Mouse (Mus musculus): Measurements from ENCODE around the gene Prpf8.

The Prpf8 gene

DNA sequence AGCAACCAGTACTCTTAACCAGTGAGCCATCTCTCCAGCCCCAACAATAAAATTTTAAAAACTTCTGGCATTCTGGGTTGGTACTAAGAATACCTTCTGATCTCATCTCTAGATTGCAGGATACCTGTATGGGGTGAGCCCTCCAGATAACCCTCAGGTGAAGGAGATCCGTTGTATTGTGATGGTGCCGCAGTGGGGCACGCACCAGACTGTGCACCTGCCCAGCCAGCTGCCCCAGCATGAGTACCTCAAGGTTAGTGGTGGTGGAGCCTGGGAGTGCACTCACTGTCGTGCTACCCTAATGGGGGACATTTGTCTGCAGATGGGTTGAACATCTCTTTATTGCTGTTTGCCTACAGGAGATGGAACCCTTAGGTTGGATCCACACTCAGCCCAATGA, 21.5 kb downstream of the Prpf8 start:
- in situ Hi-C loops (cut with MboI, MseI) = no loop called here

DNA sequence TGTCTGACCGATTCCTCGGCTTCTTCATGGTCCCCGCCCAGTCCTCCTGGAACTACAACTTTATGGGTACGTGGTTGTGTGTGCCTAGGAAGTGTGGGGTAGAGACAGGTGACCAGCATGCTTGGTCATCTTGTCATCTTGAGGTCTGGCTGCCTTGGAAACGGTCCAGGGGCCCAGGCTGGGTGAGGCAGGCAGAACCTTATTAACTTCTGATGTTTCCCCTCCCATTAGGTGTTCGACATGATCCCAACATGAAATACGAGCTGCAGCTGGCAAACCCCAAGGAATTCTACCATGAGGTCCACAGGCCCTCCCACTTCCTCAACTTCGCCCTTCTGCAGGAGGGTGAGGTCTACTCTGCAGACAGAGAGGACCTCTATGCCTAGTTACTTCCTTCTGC, 22.3 kb downstream of the Prpf8 start:
- in situ Hi-C loops (cut with MboI, MseI) = no loop called here

DNA sequence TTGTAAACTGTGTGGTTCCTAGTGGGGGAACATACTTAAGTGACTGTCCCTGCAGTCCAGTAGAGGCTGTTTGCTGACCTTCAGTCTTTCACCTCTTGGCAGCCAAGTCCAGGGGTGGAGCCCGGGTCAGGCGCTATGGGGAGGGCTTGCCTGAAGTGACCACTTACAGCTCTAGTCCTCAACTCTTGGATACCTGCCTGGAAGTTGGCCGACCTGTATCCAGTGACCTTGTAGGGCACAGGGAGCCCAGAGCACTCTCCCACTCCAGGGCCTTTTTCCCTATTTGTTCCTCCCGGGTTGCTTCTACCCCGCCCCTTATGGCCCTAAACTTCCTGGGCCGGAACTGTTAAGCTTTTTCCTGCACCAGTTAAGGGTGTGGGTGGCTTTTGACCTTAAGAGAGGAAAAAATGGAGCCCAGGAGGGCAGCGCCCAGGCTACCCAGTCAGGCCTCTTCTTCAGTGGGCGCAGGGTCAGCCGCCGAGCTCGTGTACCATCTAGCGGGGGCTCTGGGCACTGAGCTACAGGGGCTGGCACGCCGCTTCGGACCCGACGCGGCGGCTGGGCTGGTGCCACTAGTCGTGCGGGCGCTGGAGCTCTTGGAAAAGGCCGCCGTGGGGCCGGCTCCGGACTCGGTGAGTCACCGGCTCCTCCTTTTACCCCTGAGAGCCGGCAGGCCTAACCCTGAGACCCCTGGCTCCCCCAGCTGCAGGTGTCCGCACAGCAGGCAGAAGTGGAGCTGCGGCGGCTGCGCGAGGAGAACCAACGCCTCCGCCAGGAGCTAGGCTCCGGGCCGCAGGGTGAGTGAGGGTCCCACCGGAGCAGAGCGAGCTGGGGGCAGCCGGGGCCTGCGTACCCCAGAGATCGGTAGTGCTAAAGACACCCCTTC, 23.4 kb downstream of the Prpf8 start, which contains the start of gene Rilp:
Gene Rilp (plus strand): TSS at position 354 of the 886 bp plus-strand sequence.
- in situ Hi-C loops (cut with MboI, MseI) = no loop called here

DNA sequence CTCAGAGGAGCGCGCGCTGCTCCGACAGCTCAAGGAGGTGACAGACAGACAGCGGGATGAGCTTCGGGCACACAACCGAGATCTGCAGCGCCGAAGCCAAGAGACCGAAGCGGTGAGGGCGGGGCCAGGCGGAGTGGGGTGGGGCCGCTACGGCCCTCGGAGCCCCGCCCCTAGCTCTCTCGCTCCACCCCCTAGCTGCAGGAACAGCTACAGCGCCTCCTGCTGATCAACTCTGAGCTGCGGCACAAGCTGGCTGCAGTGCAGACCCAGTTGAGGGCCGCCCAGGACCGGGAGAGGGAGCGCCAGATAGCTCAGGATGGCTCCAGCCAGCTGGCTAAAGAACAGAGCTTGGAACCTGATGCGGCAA, 24.0 kb downstream of the Prpf8 start:
- in situ Hi-C loops (cut with MboI, MseI) = no loop called here

DNA sequence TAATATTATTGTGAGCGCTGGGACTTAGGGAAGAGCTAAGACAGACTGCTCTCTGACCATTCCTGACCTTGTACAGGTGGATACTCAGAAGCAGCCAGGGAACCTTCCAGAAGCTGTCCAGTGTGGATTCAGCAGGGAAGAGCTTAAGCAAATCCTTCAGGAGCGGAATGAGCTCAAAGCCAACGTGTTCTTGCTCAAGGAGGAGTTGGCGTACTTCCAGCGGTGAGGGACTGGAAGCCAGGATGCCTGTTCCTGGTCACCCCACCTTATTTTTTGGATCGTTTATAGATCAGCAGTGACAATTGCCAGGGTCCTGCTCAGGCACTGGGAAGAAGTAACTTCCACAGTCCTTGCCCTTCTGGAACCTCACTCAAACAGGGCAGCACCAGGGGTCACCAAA, 24.6 kb downstream of the Prpf8 start:
- in situ Hi-C loops (cut with MboI, MseI) = no loop called here

DNA sequence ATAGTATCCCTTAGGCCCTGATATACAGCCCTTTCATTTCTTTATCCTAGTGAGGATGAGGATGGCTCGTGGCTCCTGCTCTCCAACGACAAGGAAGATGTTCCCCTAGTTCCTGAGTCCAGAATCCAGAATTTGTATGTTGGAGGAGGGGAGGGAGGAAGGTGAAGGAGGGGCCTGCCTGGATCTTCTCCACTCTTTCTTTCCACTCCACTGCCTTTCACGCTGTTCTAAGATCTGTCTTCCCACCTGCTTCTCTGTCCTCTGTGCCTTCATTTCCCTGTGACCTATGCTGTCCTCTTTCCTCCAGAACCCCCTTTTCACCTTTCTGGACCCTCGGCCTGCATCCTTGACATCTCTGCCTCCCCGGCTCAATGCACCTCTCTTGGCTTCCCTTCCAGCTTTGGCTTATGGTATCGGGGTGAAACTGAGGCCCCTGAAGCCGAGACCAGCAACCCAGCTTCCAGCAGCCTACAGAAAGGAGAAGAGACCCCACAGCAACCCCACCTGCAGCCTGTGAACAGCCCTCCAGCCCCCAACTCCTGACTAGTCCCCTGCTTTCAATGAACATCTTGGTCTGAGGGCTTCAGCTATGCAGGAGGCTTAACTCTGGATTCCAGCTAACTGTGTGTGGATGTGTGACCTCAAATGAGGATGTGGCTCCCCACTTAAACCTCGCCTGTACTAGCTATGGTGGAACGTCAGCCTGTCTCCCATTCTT, 25.8 kb downstream of the Prpf8 start:
- in situ Hi-C loops (cut with MboI, MseI) = no loop called here

- in situ Hi-C loops (cut with MboI, MseI) = no loop called here
Observed at GRCm38 (mm10) chr11:75513336-75513735, 26.7 kb downstream of the Prpf8 start, which contains the start of gene Scarf1. Scarf1 (plus strand) TSS chr11:75513540.

DNA sequence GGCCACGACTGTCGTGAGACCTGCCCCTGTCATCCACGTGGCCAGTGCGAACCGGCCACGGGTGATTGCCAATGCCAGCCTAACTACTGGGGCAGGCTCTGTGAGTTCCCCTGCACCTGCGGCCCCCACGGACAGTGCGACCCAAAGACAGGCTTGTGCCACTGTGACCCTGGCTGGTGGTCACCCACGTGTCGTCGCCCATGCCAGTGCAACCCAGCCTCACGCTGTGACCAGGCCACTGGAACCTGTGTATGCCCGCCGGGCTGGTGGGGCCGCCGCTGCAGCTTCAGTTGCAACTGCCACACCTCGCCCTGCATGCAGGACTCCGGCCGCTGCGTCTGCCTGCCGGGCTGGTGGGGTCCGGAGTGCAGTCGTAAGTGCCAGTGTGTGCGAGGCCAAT, 28.6 kb downstream of the Prpf8 start:
- in situ Hi-C loops (cut with MboI, MseI) = no loop called here

GRCm38 (mm10) chr11:75519834-75520633, 33.4 kb downstream of the Prpf8 start:
- in situ Hi-C loops (cut with MboI, MseI) = no loop called here

DNA sequence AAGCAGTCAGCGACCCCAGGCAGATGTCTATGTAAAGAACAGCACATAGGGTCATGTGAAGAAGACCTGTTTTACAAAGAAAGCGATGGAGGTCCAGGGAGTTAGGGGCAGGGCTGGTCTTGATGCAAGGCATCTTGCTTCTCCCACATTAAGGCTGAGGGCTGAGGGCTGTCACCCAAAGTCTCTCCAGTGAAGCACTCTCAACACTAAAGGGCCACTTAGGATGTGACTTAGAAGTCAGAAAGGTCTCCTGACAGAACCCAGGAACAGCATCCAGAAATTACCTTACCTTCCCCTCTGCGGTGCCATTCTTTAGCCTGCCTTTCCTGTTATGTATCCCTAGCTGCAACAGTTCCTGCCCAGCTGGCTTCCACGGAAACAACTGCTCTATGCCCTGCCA, 35.0 kb downstream of the Prpf8 start:
- in situ Hi-C loops (cut with MboI, MseI) = no loop called here

DNA sequence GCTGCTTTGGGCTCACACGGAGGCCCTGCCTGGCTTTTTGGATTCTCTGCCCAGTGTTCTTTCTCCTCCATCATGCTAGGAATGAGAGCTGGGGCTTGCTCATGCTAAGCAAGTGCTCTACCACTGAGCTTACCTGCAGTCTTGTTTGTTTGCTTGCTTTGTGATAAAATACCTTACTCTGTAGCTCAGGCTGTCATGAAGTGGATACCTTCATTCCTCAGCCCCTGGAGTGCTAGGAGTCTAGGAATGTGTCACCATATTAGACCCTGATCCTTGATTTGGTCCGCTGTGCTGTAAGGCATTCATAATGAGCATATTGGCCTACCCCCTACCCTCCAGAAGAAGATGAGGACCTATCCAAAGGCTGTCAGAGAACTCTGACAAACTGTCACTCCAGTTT, 36.2 kb downstream of the Prpf8 start:
- in situ Hi-C loops (cut with MboI, MseI) = no loop called here

DNA sequence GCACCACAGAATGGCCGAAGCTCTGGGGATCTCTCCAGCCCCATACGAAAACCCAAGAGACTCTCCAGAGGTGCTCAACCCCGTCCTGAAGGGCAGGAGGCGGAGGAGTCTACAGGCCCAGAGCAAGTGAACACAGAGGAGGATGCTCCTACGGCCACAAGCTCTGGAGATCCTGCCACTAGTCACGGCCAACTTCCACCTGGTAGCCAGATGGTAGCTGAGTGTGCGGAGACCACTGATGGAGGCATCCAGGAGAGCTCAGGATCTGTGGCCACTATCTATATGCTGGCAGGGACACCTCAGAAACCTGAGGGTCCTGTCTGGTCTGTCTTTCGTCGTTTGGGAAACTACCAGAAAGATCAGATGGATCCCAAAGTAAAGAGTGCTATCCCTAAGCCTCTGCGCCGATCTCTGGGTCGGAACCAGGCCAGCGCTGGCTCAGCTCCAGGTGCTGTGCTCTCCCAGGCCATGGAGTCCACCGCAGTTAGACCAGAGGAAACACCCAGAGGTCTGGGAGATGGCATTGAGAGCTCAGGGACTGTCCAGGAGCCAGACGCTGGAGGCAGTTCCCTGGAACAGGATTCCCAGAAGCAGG, 39.0 kb downstream of the Prpf8 start:
- in situ Hi-C loops (cut with MboI, MseI) = no loop called here

- in situ Hi-C loops (cut with MboI, MseI) = no loop called here
Observed at GRCm38 (mm10) chr11:75526943-75527342, 40.3 kb downstream of the Prpf8 start.

- in situ Hi-C loops (cut with MboI, MseI) = loop anchor here (5.0 kb wide), 1 partner anchor 43 kb away; no protein-coding TSS in a partner anchor
Observed at GRCm38 (mm10) chr11:75529771-75530170, 43.2 kb downstream of the Prpf8 start.

DNA sequence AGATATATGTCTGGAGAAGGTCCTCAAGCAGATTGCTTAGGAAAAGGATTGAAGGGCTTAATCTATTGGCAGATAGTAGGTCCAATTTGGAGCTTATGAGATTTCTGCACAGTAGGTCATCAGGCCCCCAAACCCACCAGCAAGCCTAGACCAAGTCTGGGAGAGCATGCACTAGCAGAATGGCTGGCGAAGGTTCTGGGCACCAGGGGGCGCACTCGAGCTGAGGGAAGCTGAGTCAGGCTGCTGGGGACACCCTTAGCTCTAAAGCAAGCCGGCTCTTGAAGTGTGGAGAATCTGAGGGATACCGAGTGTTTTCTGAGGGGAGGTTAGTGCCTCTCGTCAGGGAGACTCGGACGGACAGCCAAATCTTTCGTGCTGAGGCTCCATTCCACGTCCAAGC, 43.7 kb downstream of the Prpf8 start:
- in situ Hi-C loops (cut with MboI, MseI) = loop anchor here (5.0 kb wide), 1 partner anchor 42 kb away; no protein-coding TSS in a partner anchor

DNA sequence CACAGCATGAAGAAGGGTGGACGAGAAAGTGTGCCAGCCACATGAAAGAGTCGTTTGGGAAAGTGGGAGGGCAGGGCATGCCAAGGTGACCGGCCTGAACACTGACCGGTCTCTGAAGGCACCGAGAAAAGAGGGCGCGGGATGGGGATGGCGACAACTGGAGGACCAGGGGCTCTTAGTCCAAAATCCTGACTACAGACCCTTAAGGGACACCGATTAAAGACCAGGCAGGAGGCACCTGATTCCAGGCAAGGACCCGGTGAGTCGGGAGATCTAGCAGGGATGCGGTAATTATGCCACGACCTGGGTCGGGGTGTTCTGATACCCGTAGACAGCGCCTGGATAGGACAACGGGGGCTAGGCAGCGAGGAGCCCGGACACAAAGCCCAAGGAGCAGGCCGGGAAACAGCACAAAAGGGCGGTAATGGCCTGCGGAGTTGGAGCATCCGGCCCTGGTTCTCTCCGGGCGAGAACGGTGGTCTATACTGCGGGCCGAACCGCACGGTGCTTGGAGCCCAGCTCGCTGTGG, 44.3 kb downstream of the Prpf8 start:
- in situ Hi-C loops (cut with MboI, MseI) = loop anchor here (5.0 kb wide), 1 partner anchor 41 kb away; no protein-coding TSS in a partner anchor

DNA sequence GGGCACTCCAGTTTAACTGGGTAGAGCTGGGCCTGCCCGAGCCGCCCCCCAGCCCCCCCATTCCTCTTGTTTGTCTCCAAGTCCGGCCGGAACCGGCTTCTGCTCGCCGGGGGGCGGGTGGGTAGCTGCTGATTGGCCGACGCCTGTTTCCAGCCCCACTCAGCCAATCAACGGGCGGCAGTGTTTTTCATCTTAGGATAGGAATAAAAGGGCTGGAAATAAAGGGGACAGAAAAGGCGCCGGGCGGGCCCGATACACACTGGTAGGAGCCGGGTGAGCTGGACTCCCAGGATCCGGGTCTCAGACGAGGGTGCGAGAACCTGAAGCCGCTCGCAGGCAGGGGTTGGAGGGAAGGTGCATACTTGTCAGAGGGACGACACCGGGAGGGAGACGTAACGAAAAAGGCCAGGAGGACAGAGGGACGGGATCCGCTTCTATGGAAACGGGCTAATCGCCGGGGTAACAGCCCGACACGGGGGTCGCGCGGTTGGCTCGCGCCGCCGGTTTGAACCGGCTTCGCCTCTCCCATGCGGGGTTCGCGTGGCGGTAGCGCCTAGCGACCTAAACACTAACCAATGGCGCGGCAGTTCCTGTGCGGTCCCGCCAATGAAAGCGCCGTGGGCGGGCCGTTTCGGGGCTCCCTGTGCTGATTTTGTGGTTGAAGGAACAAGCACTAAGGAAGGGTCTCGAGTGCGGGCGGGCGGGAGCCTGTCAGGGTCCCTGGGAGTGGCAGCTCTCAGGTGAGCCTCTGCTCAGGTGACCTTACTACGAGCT, 45.0 kb downstream of the Prpf8 start, which contains the start of gene Slc43a2:
Gene Slc43a2 (plus strand): TSS at position 226 of the 774 bp plus-strand sequence.
- in situ Hi-C loops (cut with MboI, MseI) = loop anchor here (5.0 kb wide), 1 partner anchor 41 kb away; no protein-coding TSS in a partner anchor

DNA sequence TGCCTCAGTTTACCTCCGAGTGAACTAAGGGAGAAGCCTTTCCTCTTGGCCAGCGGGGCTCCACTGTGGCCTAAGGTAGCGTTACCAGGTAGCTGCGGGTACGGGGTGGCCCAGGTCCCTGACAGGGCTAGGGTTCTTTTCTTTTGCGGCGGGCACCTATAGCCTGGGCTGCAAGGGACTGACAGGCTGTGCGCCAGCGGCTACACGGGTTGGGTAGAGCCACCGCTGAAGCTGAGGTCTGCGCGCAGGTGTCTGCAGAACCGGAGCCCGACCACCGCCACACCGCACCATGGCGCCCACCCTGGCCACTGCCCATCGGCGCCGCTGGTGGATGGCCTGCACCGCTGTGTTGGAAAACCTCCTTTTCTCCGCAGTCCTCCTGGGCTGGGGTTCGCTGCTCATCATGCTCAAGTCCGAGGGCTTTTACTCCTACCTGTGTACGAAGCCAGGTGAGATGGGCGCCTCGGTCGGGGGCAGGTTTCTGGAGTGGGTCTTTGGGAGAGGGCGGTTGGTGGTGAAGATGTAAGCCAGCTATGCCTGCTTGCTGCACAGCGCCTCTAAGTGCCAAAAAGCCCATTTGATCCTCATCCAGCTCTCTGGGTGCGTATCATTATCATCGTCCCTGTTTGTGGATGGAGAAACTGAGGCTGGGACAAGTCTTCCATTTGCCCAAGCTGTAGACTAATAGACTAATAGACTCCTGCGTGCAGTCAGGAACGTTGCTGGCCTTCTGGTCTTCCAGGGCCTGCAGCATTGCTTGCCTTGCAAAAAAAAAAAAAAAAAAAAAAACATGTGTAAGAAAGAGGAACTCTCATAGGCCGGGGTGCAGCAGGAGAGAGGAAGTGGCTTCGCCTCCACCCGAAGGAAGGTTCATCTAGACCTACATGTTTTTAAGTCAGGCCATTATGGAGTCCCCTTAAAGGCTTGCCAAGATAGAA, 46.0 kb downstream of the Prpf8 start:
- in situ Hi-C loops (cut with MboI, MseI) = loop anchor here (5.0 kb wide), 1 partner anchor 40 kb away; no protein-coding TSS in a partner anchor

All from T-helper 2 cell (primary cell).